Mouse (Mus musculus): ENCODE measurements around the gene Zscan18. TPM values are rescaled to one million over a fixed set of nuclear protein-coding genes. Genes with fewer than 3 reads are reported as not detected.

Gene Zscan18
- polyA plus RNA-seq (2017; shearing (Covaris generic)): 1 to 10 TPM; 2.6 to 3.3 TPM

GRCm38 (mm10) chr7:12802866-12803726, at the start of gene Zscan18:
Zscan18 (minus strand) TSS chr7:12803635.

GRCm38 (mm10) chr7:12834162-12835120, 31.0 kb upstream of the Zscan18 start, which contains the start of gene Zfp110:
Zfp110 (plus strand) TSS chr7:12834761.

GRCm38 (mm10) chr7:12818521-12819295, 15.3 kb upstream of the Zscan18 start, which contains the start of gene Zfp329:
Zfp329 (minus strand) TSS chr7:12818858.

GRCm38 (mm10) chr7:12734904-12735303, 68.5 kb downstream of the Zscan18 start, which contains the start of gene Vmn2r56:
Vmn2r56 (minus strand) TSS chr7:12735004.

Other genes with a start within 250 kb of the Zscan18 start
- gene Vmn2r53, start 194.8 kb downstream of the Zscan18 start, polyA plus RNA-seq (2017; shearing (Covaris generic)): under 1 TPM; 0.10 to 0.22 TPM
- not detected for gene Vmn2r54, start 163.3 kb downstream of the Zscan18 start, polyA plus RNA-seq (2017; shearing (Covaris generic))
- gene Vmn2r55, start 118.6 kb downstream of the Zscan18 start, polyA plus RNA-seq (2017; shearing (Covaris generic)): not detected
- gene Vmn2r56, start 68.6 kb downstream of the Zscan18 start, polyA plus RNA-seq (2017; shearing (Covaris generic)): under 1 TPM in 1 of 2 experiments, not detected in 1; 0.37 TPM
- 10 to 100 TPM; 11.9 to 14.9 TPM for gene Zfp329, start 15.2 kb upstream of the Zscan18 start, polyA plus RNA-seq (2017; shearing (Covaris generic))
- 10 to 100 TPM; 70.8 to 81.5 TPM for gene Zfp110, start 31.1 kb upstream of the Zscan18 start, polyA plus RNA-seq (2017; shearing (Covaris generic))
- gene Zfp128, start 77.5 kb upstream of the Zscan18 start, polyA plus RNA-seq (2017; shearing (Covaris generic)): 1 to 10 TPM; 4.5 to 4.6 TPM
- gene Zscan22, start 94.2 kb upstream of the Zscan18 start, polyA plus RNA-seq (2017; shearing (Covaris generic)): 10 to 100 TPM; 14.0 to 15.0 TPM
- gene Rps5, start 118.7 kb upstream of the Zscan18 start, polyA plus RNA-seq (2017; shearing (Covaris generic)): 100 to 1,000 TPM; 775 to 910 TPM
- under 1 TPM; 0.19 to 0.60 TPM for gene Rnf225, start 123.8 kb upstream of the Zscan18 start, polyA plus RNA-seq (2017; shearing (Covaris generic))
- gene Zfp324, start 162.2 kb upstream of the Zscan18 start, polyA plus RNA-seq (2017; shearing (Covaris generic)): 1 to 10 TPM; 5.7 to 7.1 TPM
- 10 to 100 TPM in 1 of 2 experiments, 1 to 10 TPM in 1; 8.5 to 12.4 TPM for gene Zfp446, start 174.2 kb upstream of the Zscan18 start, polyA plus RNA-seq (2017; shearing (Covaris generic))
- 1 to 10 TPM in 1 of 2 experiments, not detected in 1; 1.5 TPM for gene Slc27a5, start 194.6 kb upstream of the Zscan18 start, polyA plus RNA-seq (2017; shearing (Covaris generic))
- gene Trim28, start 195.5 kb upstream of the Zscan18 start, polyA plus RNA-seq (2017; shearing (Covaris generic)): 100 to 1,000 TPM; 109 to 136 TPM
- gene Zbtb45, start 206.4 kb upstream of the Zscan18 start, polyA plus RNA-seq (2017; shearing (Covaris generic)): 10 to 100 TPM; 21.8 to 28.2 TPM
- 100 to 1,000 TPM; 261 to 280 TPM for gene Chmp2a, start 231.2 kb upstream of the Zscan18 start, polyA plus RNA-seq (2017; shearing (Covaris generic))
- 100 to 1,000 TPM; 179 to 184 TPM for gene Ube2m, start 234.6 kb upstream of the Zscan18 start, polyA plus RNA-seq (2017; shearing (Covaris generic))

Data from inflammation-experienced regulatory T-cells (primary cell).